ENCODE assay signal across 9 mouse cellular contexts in the genomic region with DNA sequence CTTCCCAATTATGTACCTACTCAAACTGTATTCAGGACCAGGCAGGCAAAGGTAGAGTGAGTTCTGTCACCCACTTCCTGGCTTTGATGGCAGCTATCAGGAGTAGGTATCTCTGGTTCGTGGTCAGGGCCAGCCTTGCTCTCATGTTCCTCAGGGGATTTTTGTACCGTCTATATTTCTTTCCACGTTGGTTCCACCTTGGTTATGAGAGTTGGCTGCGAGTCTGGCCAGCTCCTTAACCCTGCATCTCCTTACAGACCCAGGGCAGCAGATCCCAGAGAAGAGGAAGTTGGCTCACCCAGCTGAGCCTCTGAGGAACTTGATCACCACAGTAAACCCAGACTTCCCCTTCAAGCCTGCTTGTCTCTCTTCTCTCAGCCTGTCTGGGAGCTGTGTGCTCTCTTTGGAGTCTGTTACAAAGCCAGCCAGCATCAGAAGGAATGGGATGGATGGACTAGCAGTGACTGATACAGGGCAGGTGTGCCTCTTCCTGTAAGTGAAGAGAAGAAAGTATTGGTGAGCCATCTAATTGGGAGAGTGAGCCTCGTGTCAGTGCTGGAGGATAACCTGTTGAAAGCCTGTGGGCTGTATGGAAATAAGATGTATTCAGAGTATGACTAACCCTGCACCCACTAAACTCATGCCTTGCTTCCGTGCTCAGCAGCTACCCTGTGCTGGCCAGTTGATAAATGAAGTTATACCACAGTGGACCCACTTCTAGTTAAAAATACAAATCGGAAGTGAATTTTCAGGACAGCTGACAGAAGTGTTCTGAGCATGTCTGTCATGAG. TPM values are rescaled to one million over a fixed set of nuclear protein-coding genes. Genes with fewer than 3 reads are reported as not detected.
DNase-seq lines count a peak whose midpoint lies in the region; ATAC-seq lines count a peak whose summit lies in the region.
"Had no signal": no experiment of that assay in that cellular context is flagged by ENCODE, and none has a peak within 500 bp of the region (broad histone marks: within the 10 kb centered on the region; RNA-seq: fewer than 3 reads in every experiment).

No protein-coding gene starts in this region.

- peak; percentile 33 to 45 for DNase-seq in lung, adult 18-20 months
- no peak for DNase-seq in lung, postnatal 14 days
- peak; percentile 77 for DNase-seq in T-cell, adult 2 months (ENCODE audit: low spot score)
- peak; percentile 71 for DNase-seq in thymus, postnatal 0 days (ENCODE audit: low spot score)
- DNase-seq in right cerebral cortex, postnatal 36 days (ENCODE audit: low spot score in 2 of 2): no peak
- DNase-seq in testis, postnatal 14 days (ENCODE audit: low spot score): no peak
- DNase-seq in right cerebral cortex, postnatal 14 days: no peak
- DNase-seq: cerebellum, adult 9-11 months had no signal

- ATAC-seq in inflammation-experienced regulatory T-cells, adult 6 months: peak; percentile 81

RNA-seq across cellular contexts. Expression of gene Rapgef1, which starts 53.4 kb away (rescaled TPM):
- polyA plus RNA-seq in inflammation-experienced regulatory T-cells, adult 6 months (2017; shearing (Covaris generic)): 10 to 100 TPM; 26.4 to 37.9 (median 29.7) TPM
- 16.0 and 19.1 TPM in 2 replicates for polyA plus RNA-seq in thymus, postnatal 0 days (2015; fragmentation: Nextera tagmentation; extraction: Ambion mirVana)

Comparison
In these comparisons a context has a peak if more than half of its experiments do, and no peak if none do; other contexts are left out.
1. DNase-seq: peak in lung, adult 18-20 months (2 of 2), T-cell, adult 2 months (single experiment) and thymus, postnatal 0 days (single experiment); none in lung, postnatal 14 days (single experiment), right cerebral cortex, postnatal 36 days (0 of 2), testis, postnatal 14 days (single experiment) and right cerebral cortex, postnatal 14 days (single experiment).